Mouse (Mus musculus) bone marrow macrophage, adult 2 months (primary cell): ENCODE measurements around the gene Ngfr.

ENCODE experiments used
- CTCF ChIP-seq: IDR thresholded peaks from 2 replicates; pipeline ENCODE4 v1.5.1; 2012; ENCODE audit warnings: low read depth, mild to moderate bottlenecking, low read length, moderate library complexity
- POLR2A ChIP-seq: IDR thresholded peaks from 2 replicates; pipeline ENCODE4 v1.6.1; 2012; ENCODE audit warnings: mild to moderate bottlenecking, low read depth, low read length, borderline replicate concordance

DNA sequence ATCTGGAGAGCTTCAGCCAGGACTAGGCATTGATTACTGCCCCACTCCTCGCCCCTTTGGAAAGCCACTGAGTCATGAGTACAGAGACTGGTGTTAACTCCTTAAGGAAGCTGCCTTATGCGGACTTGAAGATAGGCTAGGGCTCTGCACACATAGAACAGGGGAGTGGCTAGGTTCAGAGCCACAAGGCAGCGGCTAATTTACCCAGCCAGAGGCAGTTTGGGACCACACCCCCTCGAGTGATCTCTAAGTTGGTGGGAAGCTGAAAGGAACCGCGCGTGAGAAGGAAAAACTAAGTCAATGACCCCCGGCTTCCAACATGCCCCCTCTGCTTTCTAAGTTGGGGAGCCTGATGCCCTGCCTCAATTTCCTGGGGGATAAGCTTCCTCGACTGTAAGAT lies 2.9 kb downstream of the Ngfr start:
- TF ChIP-seq CTCF (no peak), POLR2A (no peak)
